Mouse (Mus musculus) right cerebral cortex, postnatal 10 days (tissue): ENCODE results near the gene Aifm2.

Experiments
- DNase-seq, 2 experiments: peaks; one replicate each; pipeline ENCODE4 v3.0.0; 2021; ENCODE audit warnings: low spot score in 2 of 2

Gene Aifm2

GRCm38 (mm10) chr10:61765558-61765957 lies 50.5 kb downstream of the Aifm2 start:
- no peak for DNase-seq

- no peak for DNase-seq
Observed at GRCm38 (mm10) chr10:61766806-61767205, 51.7 kb downstream of the Aifm2 start.

GRCm38 (mm10) chr10:61781461-61782128 lies 66.5 kb downstream of the Aifm2 start:
- DNase-seq: no peak

GRCm38 (mm10) chr10:61782799-61783611 lies 67.9 kb downstream of the Aifm2 start:
- peak; percentile 78 for DNase-seq

GRCm38 (mm10) chr10:61783621-61784251 lies 68.7 kb downstream of the Aifm2 start, which contains the start of gene H2afy2:
H2afy2 (minus strand) TSS chr10:61784147.
- peak; percentile 88 to 90 for DNase-seq

GRCm38 (mm10) chr10:61784414-61784813 lies 69.4 kb downstream of the Aifm2 start:
- DNase-seq: no peak

- DNase-seq: no peak
Observed at GRCm38 (mm10) chr10:61787541-61788313, 72.7 kb downstream of the Aifm2 start.

GRCm38 (mm10) chr10:61788499-61788898 lies 73.4 kb downstream of the Aifm2 start:
- no peak for DNase-seq
